Mouse (Mus musculus) olfactory bulb, adult 2 months (tissue): Measurements from ENCODE around the gene Dupd1. TPM values are rescaled to one million over a fixed set of nuclear protein-coding genes. Genes with fewer than 3 reads are reported as not detected.

Source experiments
- H3K27ac ChIP-seq: fragments of 200-500 bp; 2 replicates; pipeline ENCODE4 v1.5.1; 2012; ENCODE audit warnings: low read depth, low read length; ENCODE audit not compliant: insufficient read depth
- H3K4me1 ChIP-seq: fragments of 200-500 bp; 2 replicates; pipeline ENCODE4 v1.6.1; 2012; ENCODE audit warnings: low read length; ENCODE audit not compliant: control insufficient read depth, insufficient read depth
- H3K4me3 ChIP-seq: fragments of 200-500 bp; 2 replicates; pipeline ENCODE4 v1.5.1; 2012; ENCODE audit warnings: mild to moderate bottlenecking, low read depth, low read length, moderate library complexity; ENCODE audit not compliant: insufficient read depth
- CTCF ChIP-seq: fragments of 200-500 bp; IDR thresholded peaks from 2 replicates; pipeline ENCODE4 v1.5.1; 2012; ENCODE audit warnings: low read depth, mild to moderate bottlenecking, low read length, moderate library complexity; ENCODE audit not compliant: insufficient read depth
- POLR2A ChIP-seq: fragments of 200-500 bp; IDR thresholded peaks from 2 replicates; pipeline ENCODE4 v1.6.1; 2012; ENCODE audit warnings: mild to moderate bottlenecking, low read depth, low read length, moderate library complexity; ENCODE audit not compliant: insufficient read depth
- WGBS: fragments of 180-500 bp; shearing (Covaris S2); methylation state at CpG from one replicate; pipeline ENCODE4 v1.1.7; 2018; 5-methylcytosine and 5-hydroxymethylcytosine counted together
- polyA plus RNA-seq: library from polyadenylated mRNA; stranded (reverse); fragments of >200 nt; gene quantifications from 2 replicates; pipeline ENCODE4 v1.2.4, GENCODE M21; 2012; ENCODE audit warnings: low replicate concordance; ENCODE audit not compliant: missing spikeins, insufficient read depth, insufficient read length

The Dupd1 gene
- polyA plus RNA-seq, result not detected in 2 replicates

DNA sequence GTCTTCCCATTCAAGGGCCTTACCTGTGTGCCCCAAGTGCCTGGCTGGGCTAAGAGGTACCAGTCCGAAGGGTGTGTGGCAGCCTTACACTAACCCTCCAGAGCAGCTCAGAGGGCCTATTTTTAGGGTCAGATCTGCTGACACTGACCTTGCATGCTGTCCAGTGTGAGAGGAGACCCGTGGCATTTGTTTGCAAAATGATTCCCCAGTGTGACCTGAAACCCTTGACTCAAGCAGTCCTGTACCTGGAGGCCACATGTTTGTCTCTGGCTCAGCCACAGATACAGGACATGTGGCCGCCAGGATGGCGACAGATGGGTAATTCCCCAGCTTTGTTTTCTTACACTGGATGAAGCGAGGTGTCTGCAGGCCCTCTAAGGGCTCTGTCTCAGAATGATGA lies at the start of gene Dupd1:
Dupd1 (minus strand) TSS at position 91 of the 400 bp plus-strand sequence.
- H3K4me1 ChIP-seq, result peaks cover 9% of the 10 kb centered on the region
- H3K4me3 ChIP-seq, result no peak within 1 kb of the TSS
- 93% methylated on average over 5 of the region's 5 CpGs for WGBS
- H3K27ac ChIP-seq, result no peak within 1 kb of the TSS
- TF ChIP-seq POLR2A (no peak), CTCF (no peak)

DNA sequence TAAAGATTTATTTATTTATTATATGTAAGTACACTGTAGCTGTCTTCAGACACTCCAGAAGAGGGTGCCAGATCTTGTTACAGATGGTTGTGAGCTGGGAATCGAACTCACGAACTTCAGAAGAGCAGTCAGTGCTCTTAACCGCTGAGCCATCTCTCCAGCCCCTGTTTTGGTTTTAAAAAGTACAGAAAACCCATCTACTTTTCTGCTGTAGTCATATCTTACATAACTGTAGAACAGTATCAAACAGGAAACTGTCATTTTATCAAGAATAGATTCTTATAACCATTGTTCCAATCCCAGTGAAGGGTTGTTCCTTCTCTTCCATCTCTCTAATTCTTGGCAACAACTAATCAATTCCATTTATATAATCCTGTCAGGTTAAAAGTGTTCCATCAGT lies 49.4 kb upstream of the Dupd1 start:
- no peak overlapping the region for H3K4me3 ChIP-seq
- 98% methylated on average over 3 of the region's 3 CpGs for WGBS
- H3K4me1 ChIP-seq, result peaks cover 13% of the 10 kb centered on the region
- no peak overlapping the region for H3K27ac ChIP-seq
- no peak for TF ChIP-seq CTCF
- TF ChIP-seq POLR2A, result no peak

DNA sequence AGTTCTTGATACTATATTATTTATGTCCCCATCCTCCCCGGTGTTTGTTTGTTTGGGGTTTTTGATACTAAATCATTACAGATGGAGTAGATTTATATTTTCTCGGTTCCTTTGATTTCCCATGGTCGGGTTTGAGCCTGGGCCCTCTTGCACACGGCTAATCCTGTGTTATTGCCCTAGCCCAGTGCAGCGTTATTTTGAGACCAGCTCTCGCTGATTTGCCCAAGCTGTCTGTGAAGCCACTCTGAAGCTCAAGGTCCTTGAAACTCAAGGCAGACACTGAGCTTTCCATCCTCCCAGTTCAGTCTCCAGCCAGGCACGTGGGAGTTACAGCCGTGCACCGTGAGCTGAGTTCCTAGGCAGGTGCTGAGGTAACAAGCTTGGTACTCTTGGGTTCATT lies 47.2 kb upstream of the Dupd1 start:
- Histone ChIP-seq H3K4me1 (peaks cover 9% of the 10 kb centered on the region; the same call in 1 of the 2 replicates), H3K27ac (no peak overlapping the region), H3K4me3 (no peak overlapping the region)
- TF ChIP-seq POLR2A, result no peak
- TF ChIP-seq CTCF, result no peak
- 83% methylated on average over 9 of the region's 9 CpGs for WGBS

DNA sequence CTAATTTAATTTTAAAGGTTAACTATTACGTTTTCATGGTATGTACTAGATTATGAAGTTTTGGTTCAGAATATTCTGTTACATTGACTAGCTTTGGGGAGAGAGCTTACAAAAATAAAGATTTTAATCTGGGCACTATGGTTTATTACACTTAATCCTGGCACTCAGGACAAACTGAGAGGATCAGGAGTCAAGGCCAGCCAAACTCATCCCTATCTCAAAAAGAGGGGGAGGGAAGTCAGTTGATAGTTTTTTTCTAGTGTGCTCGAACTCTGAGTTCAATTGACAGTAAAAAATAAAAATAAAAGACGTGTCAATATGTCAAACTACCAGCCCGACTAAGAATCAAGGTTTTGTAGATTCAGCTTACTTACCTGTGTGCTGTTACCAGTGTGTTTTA lies 39.0 kb upstream of the Dupd1 start:
- Histone ChIP-seq H3K4me1 (peaks cover 6% of the 10 kb centered on the region), H3K27ac (no peak overlapping the region), H3K4me3 (no peak overlapping the region)
- 76% methylated on average over 4 of the region's 4 CpGs for WGBS
- no peak for TF ChIP-seq CTCF
- TF ChIP-seq POLR2A, result no peak

DNA sequence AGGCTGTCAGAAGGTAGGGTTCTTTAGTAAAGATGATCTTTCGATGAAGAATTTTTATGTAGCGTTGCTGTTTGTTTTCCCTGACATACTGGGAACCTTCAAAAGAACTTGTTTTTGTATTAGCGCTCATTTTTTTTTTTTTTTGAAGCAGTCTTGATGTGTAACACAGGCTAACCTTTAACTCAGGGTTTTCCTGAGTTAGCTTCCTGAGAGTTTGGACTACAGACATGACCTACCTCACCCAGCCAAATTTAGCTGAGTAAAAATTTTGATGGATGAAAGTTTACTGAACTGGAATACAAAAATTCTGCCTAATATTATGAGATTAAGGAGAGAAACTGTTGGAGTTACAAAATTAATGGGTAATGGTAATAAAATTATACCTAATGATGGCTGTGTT lies 38.0 kb upstream of the Dupd1 start:
- TF ChIP-seq CTCF, result no peak
- TF ChIP-seq POLR2A, result no peak
- 67% methylated on average over 3 of the region's 3 CpGs for WGBS
- peaks cover 8% of the 10 kb centered on the region for H3K4me1 ChIP-seq
- H3K4me3 ChIP-seq, result no peak overlapping the region
- H3K27ac ChIP-seq, result no peak overlapping the region

DNA sequence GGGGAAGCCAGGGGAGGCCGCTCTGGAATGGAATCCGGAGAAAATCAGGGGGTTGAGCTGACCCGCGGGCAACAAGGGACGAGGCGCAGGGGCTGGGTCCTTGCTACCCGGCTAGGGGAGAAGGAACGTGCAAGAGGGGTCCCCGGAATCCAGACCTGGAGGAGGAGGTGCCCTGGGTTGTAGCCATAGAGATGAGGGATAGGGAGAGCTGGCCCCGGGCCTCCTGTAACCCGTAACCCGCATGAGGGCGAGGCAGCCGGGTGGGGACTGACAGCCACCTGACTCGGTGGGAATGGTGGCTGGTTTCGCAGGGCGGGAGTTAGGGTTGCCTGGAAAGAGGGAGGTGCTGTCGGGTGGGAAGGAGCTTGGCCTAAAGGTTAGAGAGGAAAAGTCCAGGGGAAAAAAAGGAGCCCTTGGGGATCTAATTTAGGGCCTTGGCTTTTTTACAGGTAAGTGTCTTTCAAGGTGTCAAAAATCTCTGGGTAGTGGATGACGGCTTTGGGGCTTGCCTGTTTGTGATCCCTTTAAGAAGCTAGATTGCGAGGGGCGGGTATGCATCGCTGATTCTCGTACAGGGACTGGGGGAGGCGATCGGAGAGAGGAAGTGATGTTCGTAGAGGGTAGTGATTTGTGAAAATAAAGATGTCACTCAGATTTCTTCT lies 36.6 kb upstream of the Dupd1 start, which contains the start of gene Dusp13:
Dusp13 (minus strand) TSS at position 301 of the 662 bp plus-strand sequence.
- peaks cover 9% of the 10 kb centered on the region for H3K4me1 ChIP-seq
- WGBS, result under 1% methylated on average over 26 of the region's 26 CpGs
- H3K27ac ChIP-seq, result peak within 1 kb of the TSS; percentile 68
- peak within 1 kb of the TSS; percentile 86 for H3K4me3 ChIP-seq
- TF ChIP-seq POLR2A, result no peak
- no peak for TF ChIP-seq CTCF

DNA sequence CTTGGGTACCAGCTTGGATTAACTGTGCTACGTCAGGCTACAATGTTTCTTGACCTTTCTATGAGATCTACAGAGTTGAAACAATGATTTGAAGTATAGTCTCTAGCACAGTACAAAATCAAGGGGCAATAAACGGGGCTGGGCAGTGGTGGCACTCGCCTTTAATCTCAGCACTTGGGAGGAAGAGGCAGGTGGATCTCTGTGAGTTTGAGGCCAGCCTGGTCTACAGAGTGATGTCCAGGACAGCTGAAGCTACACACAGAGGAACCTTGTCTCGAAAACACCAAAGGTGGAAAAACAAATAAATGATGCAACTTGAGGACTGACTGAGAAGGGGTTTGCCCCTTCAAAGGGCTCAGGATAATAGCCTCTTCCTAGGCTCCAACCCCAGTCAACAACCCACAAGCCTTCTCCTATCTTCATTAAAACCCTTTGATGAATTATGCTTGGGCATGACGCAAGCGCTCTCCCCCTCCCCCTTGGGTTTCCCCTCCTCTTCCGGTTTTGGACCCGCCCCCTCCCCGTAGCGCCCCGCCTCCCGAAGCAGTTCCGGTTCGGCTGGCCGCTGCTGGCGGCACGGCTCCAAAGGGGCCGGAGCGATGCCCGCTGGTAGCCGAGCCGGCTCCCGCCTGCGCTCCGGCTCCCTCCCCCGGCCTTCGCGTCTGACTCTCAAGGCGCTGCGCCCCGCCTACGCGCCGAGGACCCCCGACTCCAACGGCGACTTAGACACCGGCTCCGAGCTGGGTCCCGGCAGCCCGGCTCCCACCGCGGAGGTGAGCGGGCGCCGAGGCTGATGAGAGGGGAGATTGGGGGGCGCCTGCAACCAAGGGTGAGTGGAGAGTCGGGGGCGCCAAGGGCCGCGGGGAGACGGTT lies 35.9 kb upstream of the Dupd1 start, which contains the start of gene Samd8:
Samd8 (plus strand) TSS at position 524 of the 873 bp plus-strand sequence.
- Histone ChIP-seq H3K27ac (peak within 1 kb of the TSS; percentile 68), H3K4me3 (peak within 1 kb of the TSS; percentile 86), H3K4me1 (peaks cover 9% of the 10 kb centered on the region)
- TF ChIP-seq CTCF (no peak), POLR2A (peak; percentile 96)
- 6% methylated on average over 51 of the region's 52 CpGs for WGBS

DNA sequence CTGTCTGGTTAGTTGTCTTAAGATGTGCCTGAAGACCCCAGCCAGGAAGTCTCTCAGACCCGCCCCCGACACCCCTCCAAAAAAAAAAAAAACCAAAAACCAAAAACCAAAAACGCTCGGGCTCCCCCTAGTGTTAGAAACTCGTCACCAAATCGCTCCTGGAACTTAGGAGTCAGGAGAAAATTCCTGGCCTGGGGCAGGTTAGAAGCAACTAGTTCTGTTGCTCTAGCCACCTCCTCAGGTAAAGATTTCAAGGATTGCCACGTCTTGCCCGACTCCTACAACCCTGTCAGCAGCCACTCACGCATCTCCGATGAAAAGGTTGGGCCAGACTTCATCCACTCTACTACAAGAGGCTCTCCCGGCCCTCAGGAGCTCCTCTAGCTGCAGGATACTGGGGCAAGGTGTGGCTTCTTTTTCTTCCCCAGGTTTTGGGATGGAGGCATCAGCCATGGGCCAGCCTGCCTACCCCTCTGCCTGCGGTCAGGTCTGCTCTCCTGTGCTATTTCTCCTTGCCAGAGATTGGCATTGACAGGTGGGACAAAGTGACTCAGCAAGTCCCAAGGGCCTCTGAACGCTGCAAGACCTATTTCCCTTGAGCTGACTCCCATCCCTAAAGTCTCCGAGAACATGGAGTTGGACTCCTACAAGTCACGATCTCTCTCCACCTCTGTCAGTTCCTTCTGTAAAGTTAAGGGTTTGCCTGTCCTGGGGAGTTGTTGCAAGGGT lies 33.9 kb upstream of the Dupd1 start:
- 0 out of 2 replicates have a peak, but pooled peaks cover 4% of the 10 kb centered on the region for H3K4me1 ChIP-seq
- H3K27ac ChIP-seq, result no peak overlapping the region
- 47% methylated on average over 15 of the region's 15 CpGs for WGBS
- H3K4me3 ChIP-seq, result no peak overlapping the region
- TF ChIP-seq POLR2A, result no peak
- TF ChIP-seq CTCF, result no peak; the same call in 1 of the 2 replicates
